16 mouse cellular contexts compared by ENCODE assay signal in genomic region chr7:35415226-35415625, GRCm38 (mm10). TPM values are rescaled to one million over a fixed set of nuclear protein-coding genes. Genes with fewer than 3 reads are reported as not detected.
A peak's percentile ranks its signal among the peaks of the same experiment; 100 is the strongest.
DNase-seq lines count a peak whose midpoint lies in the region; ATAC-seq and TF ChIP-seq lines count a peak whose summit lies in the region.
"Had no signal": no experiment of that assay in that cellular context is flagged by ENCODE, and none has a peak within 500 bp of the region (broad histone marks: within the 10 kb centered on the region; RNA-seq: fewer than 3 reads in every experiment).

No protein-coding gene starts in this region.

- peaks cover 67% of the 10 kb centered on the region for H3K36me3 ChIP-seq in heart, embryonic 10.5 days
- no peaks in the 10 kb centered on the region for H3K36me3 ChIP-seq in heart, adult 2 months (ENCODE audit: control insufficient read depth, insufficient read depth, low read length)
- peaks cover 2% of the 10 kb centered on the region; the same call in 1 of the 2 replicates for H3K36me3 ChIP-seq in spleen, adult 2 months (ENCODE audit: control insufficient read depth, insufficient read depth, low read length)
- peaks cover 44% of the 10 kb centered on the region for H3K36me3 ChIP-seq in limb, embryonic 15.5 days
- peaks cover 59% of the 10 kb centered on the region for H3K36me3 ChIP-seq in forebrain, postnatal 0 days (ENCODE audit: insufficient read depth)

- WGBS in heart, embryonic 10.5 days = 34% methylated on average over 5 of the region's 5 CpGs
- WGBS in heart, adult 2 months = 83% methylated on average over 5 of the region's 5 CpGs
- WGBS in spleen, adult 2 months = 66% methylated on average over 5 of the region's 5 CpGs
- WGBS in limb, embryonic 15.5 days = 50% methylated on average over 5 of the region's 5 CpGs
- 81% methylated on average over 5 of the region's 5 CpGs for WGBS in forebrain, postnatal 0 days

- H3K4me2 ChIP-seq in limb, embryonic 15.5 days = no peak overlapping the region
- H3K4me2 ChIP-seq in forebrain, postnatal 0 days (ENCODE audit: low read depth) = no peak overlapping the region
- H3K4me2 ChIP-seq: midbrain, embryonic 13.5 days had no signal

- H3K4me1 ChIP-seq in heart, embryonic 10.5 days = peaks cover 16% of the 10 kb centered on the region
- H3K4me1 ChIP-seq in heart, adult 2 months (ENCODE audit: control insufficient read depth, insufficient read depth, low read length) = no peaks in the 10 kb centered on the region
- H3K4me1 ChIP-seq in spleen, adult 2 months (ENCODE audit: control insufficient read depth, insufficient read depth, insufficient read length) = peaks cover 9% of the 10 kb centered on the region; the same call in 1 of the 2 replicates
- H3K4me1 ChIP-seq in limb, embryonic 15.5 days = peaks cover 4% of the 10 kb centered on the region
- H3K4me1 ChIP-seq in forebrain, postnatal 0 days (ENCODE audit: insufficient read depth) = no peaks in the 10 kb centered on the region
- H3K4me1 ChIP-seq: midbrain, embryonic 13.5 days had no signal

- no peaks in the 10 kb centered on the region for H3K27me3 ChIP-seq in heart, embryonic 10.5 days (ENCODE audit: insufficient read depth, poor library complexity, severe bottlenecking)
- no peaks in the 10 kb centered on the region for H3K27me3 ChIP-seq in heart, adult 2 months (ENCODE audit: control insufficient read depth, insufficient read depth, low read length)
- no peaks in the 10 kb centered on the region for H3K27me3 ChIP-seq in spleen, adult 2 months (ENCODE audit: control insufficient read depth, insufficient read depth, low read length)
- no peaks in the 10 kb centered on the region for H3K27me3 ChIP-seq in limb, embryonic 15.5 days
- no peaks in the 10 kb centered on the region for H3K27me3 ChIP-seq in forebrain, postnatal 0 days (ENCODE audit: insufficient read depth, low read length)
- H3K27me3 ChIP-seq: midbrain, embryonic 13.5 days had no signal

- 0 out of 2 replicates have a peak overlapping the region, but pooled peaks have one; percentile 53 for H3K27ac ChIP-seq in heart, embryonic 10.5 days
- H3K27ac ChIP-seq in heart, adult 2 months = no peak overlapping the region
- peak overlapping the region; percentile 85 for H3K27ac ChIP-seq in spleen, adult 2 months (ENCODE audit: insufficient read depth, low read length)
- peak overlapping the region; percentile 27; the same call in 1 of the 2 replicates for H3K27ac ChIP-seq in limb, embryonic 15.5 days
- H3K27ac ChIP-seq in forebrain, postnatal 0 days (ENCODE audit: low read depth, low read length) = no peak overlapping the region
- H3K27ac ChIP-seq: left cerebral cortex, adult 2 months; midbrain, embryonic 13.5 days had no signal

- no peak for TF ChIP-seq POLR2A in heart, adult 2 months (IDR thresholded peaks at IDR 0.05; ENCODE audit: insufficient read depth, low read depth, low read length)
- TF ChIP-seq POLR2A in spleen, adult 2 months (IDR thresholded peaks at IDR 0.05; ENCODE audit: low read depth, low read length) = no peak

- H3K9me3 ChIP-seq in heart, embryonic 10.5 days = no peaks in the 10 kb centered on the region
- no peaks in the 10 kb centered on the region for H3K9me3 ChIP-seq in limb, embryonic 15.5 days
- no peaks in the 10 kb centered on the region for H3K9me3 ChIP-seq in forebrain, postnatal 0 days (ENCODE audit: low read length)
- H3K9me3 ChIP-seq: midbrain, embryonic 13.5 days had no signal

- intact Hi-C loops in heart, adult 2 months (cut with DNase I) = no loop called here

- ATAC-seq in limb, embryonic 15.5 days (ENCODE audit: insufficient number of reproducible peaks, low FRiP score, low TSS enrichment, low read depth) = no peak
- no peak for ATAC-seq in forebrain, postnatal 0 days
- ATAC-seq: midbrain, embryonic 13.5 days had no signal

- no peak overlapping the region for H3K4me3 ChIP-seq in heart, embryonic 10.5 days
- H3K4me3 ChIP-seq in heart, adult 2 months = no peak overlapping the region
- no peak overlapping the region for H3K4me3 ChIP-seq in spleen, adult 2 months (ENCODE audit: extremely low read depth, insufficient read depth, insufficient read length)
- no peak overlapping the region for H3K4me3 ChIP-seq in limb, embryonic 15.5 days
- H3K4me3 ChIP-seq in forebrain, postnatal 0 days (ENCODE audit: low read depth, low read length) = no peak overlapping the region
- H3K4me3 ChIP-seq: left cerebral cortex, adult 2 months; midbrain, embryonic 13.5 days had no signal

- H3K79me2 ChIP-seq in heart, adult 2 months (replicated peaks; ENCODE audit: control insufficient read depth, insufficient read depth, low read length) = no peaks in the 10 kb centered on the region

- no peak for DNase-seq in heart, embryonic 10.5 days (ENCODE audit: low spot score)
- DNase-seq in heart, adult 2 months = no peak
- DNase-seq in spleen, adult 2 months (ENCODE audit: low read depth in 1 of 2, low spot score in 2 of 2) = peak; percentile 22 to 24
- no peak for DNase-seq in spleen, adult 18-20 months
- no peak for DNase-seq in layer of hippocampus, postnatal 10 days (ENCODE audit: low spot score in 2 of 2)
- no peak for DNase-seq in forebrain, postnatal 0 days
- DNase-seq in cerebellum, adult 9-11 months = no peak
- DNase-seq: cerebellum, postnatal 36 days; heart, adult 11 months; lung, adult 2 months; retina, postnatal 1 day had no signal

- TF ChIP-seq EP300 in heart, adult 2 months (IDR thresholded peaks at IDR 0.05; ENCODE audit: insufficient read depth, low read depth, low read length) = no peak

- TF ChIP-seq CTCF in heart, adult 2 months (IDR thresholded peaks at IDR 0.05) = no peak
- TF ChIP-seq CTCF in spleen, adult 2 months (IDR thresholded peaks at IDR 0.05; ENCODE audit: extremely low read depth, insufficient read depth, insufficient read length, insufficient replicate concordance) = no peak
- no peak for TF ChIP-seq CTCF in forebrain, postnatal 0 days (IDR thresholded peaks at IDR 0.05; ENCODE audit: low read depth)

- H3K9ac ChIP-seq in heart, adult 2 months (ENCODE audit: low read depth, low read length) = no peak overlapping the region
- no peak overlapping the region for H3K9ac ChIP-seq in limb, embryonic 15.5 days
- H3K9ac ChIP-seq in forebrain, postnatal 0 days = no peak overlapping the region
- H3K9ac ChIP-seq: midbrain, embryonic 13.5 days had no signal

RNA-seq across cellular contexts. Expression of gene Cep89, which starts 18.4 kb away (rescaled TPM):
- 43.2 and 45.1 TPM in 2 replicates for polyA plus RNA-seq in heart, embryonic 10.5 days (2016; fragmentation: Nextera tagmentation; extraction: Ambion mirVana)
- total RNA-seq in heart, adult 2 months (2021) = 10 to 100 TPM; 12.6 to 13.9 TPM
- polyA plus RNA-seq in heart, adult 2 months (2012; rRNA removed) = 17.4 and 21.3 TPM in 2 replicates
- 11.0 and 15.4 TPM in 2 replicates for polyA plus RNA-seq in spleen, adult 2 months (2012; rRNA removed)
- 34.6 and 34.9 TPM in 2 replicates for polyA plus RNA-seq in limb, embryonic 15.5 days (2015; fragmentation: Nextera tagmentation; extraction: Ambion mirVana)
- 10 to 100 TPM; 24.5 to 25.7 TPM for total RNA-seq in layer of hippocampus, postnatal 10 days (2021)
- 11.9 and 12.1 TPM in 2 replicates for total RNA-seq in forebrain, postnatal 0 days (2014; rRNA removed)
- 22.2 and 28.2 TPM in 2 replicates for polyA plus RNA-seq in forebrain, postnatal 0 days (2015; fragmentation: Nextera tagmentation; extraction: Ambion mirVana)

RNA-seq across cellular contexts. Expression of gene Faap24, which starts 18.6 kb away (rescaled TPM):
- 17.8 and 22.9 TPM in 2 replicates for polyA plus RNA-seq in heart, embryonic 10.5 days (2016; fragmentation: Nextera tagmentation; extraction: Ambion mirVana)
- total RNA-seq in heart, adult 2 months (2021) = 1 to 10 TPM; 1.9 to 2.3 TPM
- 1.2 and 1.4 TPM in 2 replicates for polyA plus RNA-seq in heart, adult 2 months (2012; rRNA removed)
- 5.5 and 6.4 TPM in 2 replicates for polyA plus RNA-seq in spleen, adult 2 months (2012; rRNA removed)
- polyA plus RNA-seq in limb, embryonic 15.5 days (2015; fragmentation: Nextera tagmentation; extraction: Ambion mirVana) = 15.6 and 16.0 TPM in 2 replicates
- 1 to 10 TPM; 7.4 to 8.5 TPM for total RNA-seq in layer of hippocampus, postnatal 10 days (2021)
- total RNA-seq in forebrain, postnatal 0 days (2014; rRNA removed) = 8.8 and 9.8 TPM in 2 replicates
- 12.9 and 14.7 TPM in 2 replicates for polyA plus RNA-seq in forebrain, postnatal 0 days (2015; fragmentation: Nextera tagmentation; extraction: Ambion mirVana)

RNA-seq across cellular contexts. Expression of gene Slc7a9, which starts 33.4 kb away (rescaled TPM):
- 0.63 and 1.2 TPM in 2 replicates for polyA plus RNA-seq in heart, embryonic 10.5 days (2016; fragmentation: Nextera tagmentation; extraction: Ambion mirVana)
- total RNA-seq in heart, adult 2 months (2021) = not detected
- not detected in 2 replicates for polyA plus RNA-seq in heart, adult 2 months (2012; rRNA removed)
- 0.06 TPM in 1 of 2 replicates, not detected in the other for polyA plus RNA-seq in spleen, adult 2 months (2012; rRNA removed)
- polyA plus RNA-seq in limb, embryonic 15.5 days (2015; fragmentation: Nextera tagmentation; extraction: Ambion mirVana) = 0.08 TPM in 1 of 2 replicates, not detected in the other
- total RNA-seq in layer of hippocampus, postnatal 10 days (2021) = not detected
- total RNA-seq in forebrain, postnatal 0 days (2014; rRNA removed) = not detected in 2 replicates
- polyA plus RNA-seq in forebrain, postnatal 0 days (2015; fragmentation: Nextera tagmentation; extraction: Ambion mirVana) = 0.11 TPM in 1 of 2 replicates, not detected in the other
- total RNA-seq: hematopoietic stem cell, adult 5-6 weeks; left cerebral cortex, adult 2 months had no signal
- polyA plus RNA-seq: midbrain, embryonic 13.5 days; neural tube, embryonic 11.5 days had no signal

Comparison
In these comparisons a context has a peak if more than half of its experiments do, and no peak if none do; other contexts are left out.
1. DNase-seq: peak in spleen, adult 2 months (2 of 2); none in heart, embryonic 10.5 days (single experiment), heart, adult 2 months (0 of 2), spleen, adult 18-20 months (0 of 2), layer of hippocampus, postnatal 10 days (0 of 2), forebrain, postnatal 0 days (single experiment) and cerebellum, adult 9-11 months (single experiment).
2. H3K27ac ChIP-seq: peak in heart, embryonic 10.5 days (single experiment), spleen, adult 2 months (single experiment) and limb, embryonic 15.5 days (single experiment); none in heart, adult 2 months (single experiment) and forebrain, postnatal 0 days (single experiment).